ENCODE assay signal across 8 mouse cellular contexts in the genomic region with DNA sequence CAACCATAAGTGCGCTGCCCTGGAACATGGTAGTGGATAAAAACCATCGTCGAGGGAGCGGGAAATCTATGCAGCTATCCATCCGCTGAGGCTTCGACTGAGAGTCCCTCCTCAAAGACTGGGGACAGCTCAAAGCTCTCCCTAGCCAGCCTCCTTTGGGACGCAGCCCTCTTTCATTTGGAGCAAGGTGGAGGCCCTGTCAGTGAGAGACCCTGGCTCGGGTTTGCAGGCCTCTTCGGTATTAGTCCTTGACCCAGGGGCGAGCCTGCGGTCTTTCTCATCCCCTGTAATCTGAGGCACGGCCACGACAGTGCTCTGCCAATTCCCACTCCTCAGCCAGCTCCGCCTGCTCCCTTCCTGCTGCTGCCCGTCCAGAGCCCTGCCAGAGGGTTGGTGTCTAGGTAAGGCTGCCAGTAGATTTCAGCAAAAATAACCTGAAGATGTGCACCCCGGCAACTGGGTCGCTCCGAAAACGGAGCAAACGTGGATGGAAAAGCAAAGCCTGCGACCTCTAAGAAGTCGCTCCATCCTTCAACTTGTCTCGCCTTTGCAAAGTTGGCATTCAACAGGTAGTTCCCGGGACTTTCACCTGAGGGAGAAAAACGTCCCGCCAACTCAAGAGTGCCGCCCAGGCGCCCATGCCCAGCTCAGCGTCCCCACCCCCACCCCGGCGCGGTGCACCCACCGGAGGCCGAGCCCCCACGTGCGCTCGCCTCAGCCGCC. TPM values are rescaled to one million over a fixed set of nuclear protein-coding genes. Genes with fewer than 3 reads are reported as not detected.
DNase-seq lines count a peak whose midpoint lies in the region; ATAC-seq and TF ChIP-seq lines count a peak whose summit lies in the region.

No protein-coding gene starts in this region.

- no peak for TF ChIP-seq CTCF in E14TG2a.4 (conservative IDR thresholded peaks at IDR 0.05; ENCODE audit: low read length)
- TF ChIP-seq CTCF in kidney, adult 2 months (conservative IDR thresholded peaks at IDR 0.05; ENCODE audit: insufficient read depth, insufficient read length, low read depth, low read length) = no peak
- TF ChIP-seq CTCF in lung, postnatal 0 days (IDR thresholded peaks at IDR 0.05) = no peak

- TF ChIP-seq POLR2A in kidney, adult 2 months (IDR thresholded peaks at IDR 0.05; ENCODE audit: low read depth, low read length) = no peak

- peaks cover 27% of the 10 kb centered on the region for H3K4me1 ChIP-seq in E14TG2a.4 (replicated peaks; ENCODE audit: low read depth, low read length)
- peaks cover 2% of the 10 kb centered on the region; the same call in 1 of the 2 replicates for H3K4me1 ChIP-seq in kidney, adult 2 months (ENCODE audit: control insufficient read depth, insufficient read depth, low read length)
- H3K4me1 ChIP-seq in lung, postnatal 0 days (ENCODE audit: insufficient read depth, low read depth, low read length) = no peaks in the 10 kb centered on the region; the same call in 1 of the 2 replicates

- peak overlapping the region; percentile 49; the same call in 1 of the 2 replicates for H3K27ac ChIP-seq in kidney, adult 2 months (ENCODE audit: insufficient read depth, low read depth, low read length)
- H3K27ac ChIP-seq in lung, postnatal 0 days (ENCODE audit: low read length) = peak overlapping the region; percentile 86

- peak overlapping the region; percentile 85 for H3K4me3 ChIP-seq in E14TG2a.4 (replicated peaks; ENCODE audit: low read length)
- H3K4me3 ChIP-seq in kidney, adult 2 months (ENCODE audit: insufficient read depth, low read depth, low read length) = peak overlapping the region; percentile 76
- peak overlapping the region; percentile 82 for H3K4me3 ChIP-seq in lung, postnatal 0 days (ENCODE audit: low read depth, low read length)

- no peak for ATAC-seq in lung, postnatal 0 days

- TF ChIP-seq EP300 in lung, postnatal 0 days (IDR thresholded peaks at IDR 0.05) = no peak

- no peaks in the 10 kb centered on the region for H3K9me3 ChIP-seq in E14TG2a.4 (ENCODE audit: low read length)
- no peaks in the 10 kb centered on the region for H3K9me3 ChIP-seq in lung, postnatal 0 days (ENCODE audit: low read length)

- DNase-seq in A20 (ENCODE audit: low read depth, low spot score) = peak; percentile 68
- peak; percentile 47 to 58 for DNase-seq in cerebellum, postnatal 14 days
- DNase-seq in gastrocnemius, postnatal 25 days = peak; percentile 22
- DNase-seq in kidney, adult 2 months = peak; percentile 52
- DNase-seq in lung, postnatal 0 days (ENCODE audit: low spot score) = peak; percentile 32
- DNase-seq in retina, postnatal 1 day = peak; percentile 46
- no peak for DNase-seq in MN1 (ENCODE audit: low spot score)

- H3K4me2 ChIP-seq in lung, postnatal 0 days (replicated peaks; ENCODE audit: low read depth, low read length) = peak overlapping the region; percentile 94

- H3K27me3 ChIP-seq in E14TG2a.4 (ENCODE audit: insufficient read depth, low read length) = peaks cover 33% of the 10 kb centered on the region
- no peaks in the 10 kb centered on the region for H3K27me3 ChIP-seq in kidney, adult 2 months (replicated peaks; ENCODE audit: control insufficient read depth, insufficient read depth, low read length)
- H3K27me3 ChIP-seq in lung, postnatal 0 days (replicated peaks; ENCODE audit: insufficient read depth, low read length) = no peaks in the 10 kb centered on the region

- WGBS in kidney, adult 2 months = 6% methylated on average over 38 of the region's 38 CpGs
- 3% methylated on average over 34 of the region's 38 CpGs for WGBS in lung, postnatal 0 days

- peaks cover 4% of the 10 kb centered on the region; the same call in 1 of the 2 replicates for H3K36me3 ChIP-seq in E14TG2a.4 (ENCODE audit: insufficient read depth, low read length)
- no peaks in the 10 kb centered on the region for H3K36me3 ChIP-seq in kidney, adult 2 months (ENCODE audit: control insufficient read depth, insufficient read depth, low read length)
- no peaks in the 10 kb centered on the region for H3K36me3 ChIP-seq in lung, postnatal 0 days (ENCODE audit: insufficient read depth, low read length)

- peak overlapping the region; percentile 69 for H3K9ac ChIP-seq in lung, postnatal 0 days (replicated peaks; ENCODE audit: low read depth)

RNA-seq across cellular contexts. Expression of a gene that starts 1.0 kb away (rescaled TPM):
- total RNA-seq in gastrocnemius, postnatal 25 days (2021) = 1 to 10 TPM; 5.1 to 6.1 TPM
- polyA plus RNA-seq in kidney, adult 2 months (2012; rRNA removed) = 6.2 and 7.7 TPM in 2 replicates
- 15.4 and 16.3 TPM in 2 replicates for polyA plus RNA-seq in lung, postnatal 0 days (2015; fragmentation: Nextera tagmentation; extraction: Ambion mirVana)
